Mouse (Mus musculus) common myeloid progenitor, adult 5-6 weeks (primary cell): ENCODE results near the gene Fnip1. TPM values are rescaled to one million over a fixed set of nuclear protein-coding genes. Genes with fewer than 3 reads are reported as not detected.

ENCODE experiments used
- ATAC-seq: replicated peaks from 2 replicates; pipeline ENCODE4 v1.8.0; 2016; ENCODE audit warnings: low read depth, mild to moderate bottlenecking, moderate TSS enrichment, inconsistent platforms; ENCODE audit not compliant: poor library complexity, severe bottlenecking
- total RNA-seq: library from RNA; stranded (forward); fragments of 200-1000, 187-1606 nt; gene quantifications from 2 replicates; pipeline ENCODE4 v1.2.3, GENCODE M21; 2017

The Fnip1 gene
- total RNA-seq, 1 experiment from 2014 or later = 25.4 TPM

DNA sequence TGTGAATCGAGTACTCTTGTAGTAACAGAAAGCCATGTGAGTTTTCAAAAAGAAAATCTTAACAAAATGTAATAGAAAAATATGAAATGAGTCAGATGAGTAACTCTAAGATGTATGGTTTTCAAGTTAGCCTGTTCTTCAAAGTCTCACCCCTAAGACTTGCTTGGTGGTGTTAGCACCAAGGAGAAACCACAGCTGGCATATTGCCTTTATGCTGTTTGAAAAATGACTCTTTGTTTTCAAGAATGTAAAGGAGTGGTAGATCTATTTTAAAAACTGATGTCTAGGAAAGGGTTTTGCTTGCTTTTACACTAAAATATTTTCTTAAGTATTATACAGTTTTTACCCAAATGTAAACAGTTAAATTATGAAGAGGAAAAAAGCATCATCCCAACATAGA lies 16.5 kb downstream of the Fnip1 start:
- no peak for ATAC-seq

DNA sequence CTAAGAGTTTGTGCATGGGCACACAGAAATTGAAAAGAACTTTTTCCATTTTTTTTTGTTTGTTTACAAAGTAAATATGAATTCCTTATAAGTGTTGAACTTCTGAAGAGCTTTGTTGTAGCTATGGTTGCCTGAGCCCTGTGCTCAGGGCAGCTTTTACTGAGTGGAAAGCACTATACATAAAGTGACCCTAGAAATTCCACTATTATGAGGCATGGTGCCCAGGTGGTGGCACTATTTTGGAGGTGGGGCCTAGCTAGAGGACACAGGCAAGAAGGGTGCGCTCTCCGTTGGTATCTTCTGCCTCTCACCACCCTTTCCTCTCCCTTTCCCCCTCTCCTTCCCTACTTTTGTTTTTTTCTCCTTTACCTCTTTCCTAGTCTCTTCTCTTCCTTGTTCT lies 18.9 kb downstream of the Fnip1 start:
- ATAC-seq = no peak

DNA sequence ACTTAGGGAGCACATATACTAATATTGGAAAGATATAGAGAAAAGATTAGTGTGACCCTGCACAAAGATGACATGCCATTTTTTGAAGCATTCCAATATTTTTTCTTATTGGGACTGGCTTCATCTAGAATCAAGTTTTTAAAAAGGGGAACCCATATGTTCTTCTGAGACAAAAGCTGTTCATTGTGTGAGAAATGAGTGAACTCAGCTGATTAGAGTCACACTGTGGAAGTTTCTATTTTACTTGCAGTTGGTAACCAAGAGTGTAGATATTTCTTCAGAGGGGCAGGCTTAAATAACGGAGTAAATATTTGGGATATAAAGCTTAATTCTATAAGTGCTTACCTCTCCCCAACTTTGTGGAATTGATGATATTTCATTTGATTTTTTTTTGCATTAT lies 20.2 kb downstream of the Fnip1 start:
- ATAC-seq = no peak

- peak; percentile 36; the same call in 1 of the 2 replicates for ATAC-seq
These were observed 26.7 kb downstream of the Fnip1 start for GRCm38 (mm10) chr11:54464557-54465244.

- ATAC-seq = no peak
These were observed 34.2 kb downstream of the Fnip1 start for GRCm38 (mm10) chr11:54472231-54472630.

GRCm38 (mm10) chr11:54478414-54478813 lies 40.4 kb downstream of the Fnip1 start:
- no peak for ATAC-seq

DNA sequence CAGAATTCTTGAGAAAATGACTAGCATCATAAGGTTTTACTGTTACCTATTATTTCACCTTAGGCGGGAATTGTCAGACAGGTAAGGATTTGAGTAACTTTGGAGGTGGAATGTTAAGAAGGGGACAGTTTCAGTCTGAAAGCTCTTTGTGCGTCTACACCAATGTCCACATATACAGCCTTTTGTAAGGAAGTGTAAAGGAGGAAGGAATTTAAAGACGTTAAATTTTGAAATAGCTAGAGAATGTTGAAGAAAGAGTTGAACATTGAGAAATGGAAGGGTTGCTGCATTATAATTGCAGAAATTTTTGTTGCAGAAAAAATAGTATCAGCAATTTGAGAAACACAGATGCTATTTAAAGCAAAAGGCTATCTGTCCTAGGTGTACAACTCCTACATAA lies 48.0 kb downstream of the Fnip1 start:
- no peak for ATAC-seq

GRCm38 (mm10) chr11:54491946-54492558 lies 54.1 kb downstream of the Fnip1 start:
- ATAC-seq = no peak; the same call in 1 of the 2 replicates

DNA sequence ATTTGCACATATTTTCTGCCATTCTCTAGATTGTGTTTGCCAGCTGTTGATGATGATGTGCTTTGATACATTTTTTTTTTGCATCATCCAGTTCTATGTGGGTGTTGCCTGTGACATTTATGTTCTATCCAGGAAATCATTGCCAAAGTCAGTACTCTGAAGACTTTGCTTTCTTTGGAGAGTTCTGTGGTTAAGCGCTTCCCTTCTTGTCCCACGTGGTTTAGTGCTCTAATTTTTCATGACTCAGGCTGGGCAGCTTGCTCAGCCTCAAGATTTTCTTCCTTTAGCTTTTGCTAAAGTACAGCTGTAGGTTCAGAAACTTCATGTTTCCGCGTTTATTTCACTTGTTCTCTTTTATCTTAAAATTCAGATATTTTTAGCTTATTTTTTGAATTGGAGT lies 54.6 kb downstream of the Fnip1 start:
- ATAC-seq = peak; percentile 93

DNA sequence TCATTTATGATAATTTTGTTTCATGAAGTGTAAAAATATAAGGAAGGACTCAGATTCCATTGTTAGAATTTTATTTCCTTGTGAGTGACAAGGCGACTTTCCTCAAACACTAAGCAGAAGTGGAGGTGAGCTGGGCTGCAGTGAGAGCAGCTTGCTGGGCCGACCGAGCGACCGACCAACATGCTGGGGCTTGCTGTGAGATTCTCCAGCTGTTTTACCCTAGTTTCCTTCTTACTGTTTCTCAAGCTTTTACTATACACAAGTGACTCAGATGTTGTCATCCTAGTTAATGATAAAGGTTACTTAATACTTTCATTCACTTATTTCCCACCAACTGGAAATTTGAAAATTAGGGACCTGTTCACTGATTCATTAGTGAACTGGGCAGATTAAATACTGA lies 61.8 kb downstream of the Fnip1 start:
- ATAC-seq = no peak

GRCm38 (mm10) chr11:54502546-54503245 lies 64.7 kb downstream of the Fnip1 start:
- no peak for ATAC-seq

- no peak for ATAC-seq
These were observed 75.6 kb downstream of the Fnip1 start for GRCm38 (mm10) chr11:54513584-54513983.

DNA sequence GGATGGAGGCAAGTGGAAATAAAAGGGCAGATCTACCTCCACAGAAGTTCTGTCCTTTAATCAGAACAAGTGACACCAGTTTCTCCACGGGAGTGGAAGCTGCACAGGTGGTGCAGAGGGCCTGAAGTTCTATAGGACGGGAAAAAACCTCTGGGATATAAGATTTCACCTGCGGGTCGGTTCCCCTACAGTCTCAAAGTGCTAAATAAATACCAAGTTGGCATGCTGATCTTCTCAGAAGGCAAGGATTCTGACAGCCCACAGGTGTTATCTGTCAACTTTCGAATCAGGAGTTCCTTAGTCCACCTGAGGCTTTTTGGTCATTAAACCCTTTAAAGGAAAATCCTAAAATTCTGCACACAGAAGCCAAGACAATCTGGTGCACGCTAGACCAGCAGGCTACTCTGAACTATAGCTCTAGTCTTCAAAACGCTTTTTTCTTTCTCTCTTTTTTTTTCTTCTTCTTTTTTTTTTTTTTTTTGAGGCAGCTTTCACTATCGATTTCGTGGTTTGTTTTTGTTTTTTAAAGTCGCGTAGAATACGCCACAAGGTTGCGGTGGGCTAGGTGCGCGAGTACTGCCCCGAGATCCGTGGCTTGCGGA lies 84.0 kb downstream of the Fnip1 start:
- ATAC-seq = no peak

- peak; percentile 91 for ATAC-seq
These were observed 84.8 kb downstream of the Fnip1 start, which contains the start of gene Rapgef6 for GRCm38 (mm10) chr11:54522529-54523430. Rapgef6 (plus strand) TSS chr11:54522847.

- ATAC-seq = no peak
These were observed 85.5 kb downstream of the Fnip1 start for GRCm38 (mm10) chr11:54523431-54524001.

DNA sequence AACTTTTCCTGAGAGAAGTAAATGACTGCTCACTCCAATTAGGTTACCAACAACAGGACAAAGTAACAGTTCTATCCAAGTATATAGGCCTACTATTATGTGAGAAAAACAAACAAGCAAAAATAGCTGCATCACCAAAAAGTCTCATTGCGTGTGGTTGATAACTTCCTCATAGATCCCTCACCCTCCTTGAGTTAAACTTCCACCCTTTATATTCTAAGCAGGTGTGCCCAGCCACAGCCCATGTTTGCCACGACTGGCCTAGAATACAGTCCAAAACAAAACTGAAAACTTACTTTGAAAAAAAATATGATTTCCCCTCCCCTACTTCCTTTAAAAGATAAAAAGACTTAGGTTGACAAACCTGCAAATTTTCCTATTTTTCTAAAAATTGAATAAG lies 90.0 kb downstream of the Fnip1 start:
- ATAC-seq = no peak

DNA sequence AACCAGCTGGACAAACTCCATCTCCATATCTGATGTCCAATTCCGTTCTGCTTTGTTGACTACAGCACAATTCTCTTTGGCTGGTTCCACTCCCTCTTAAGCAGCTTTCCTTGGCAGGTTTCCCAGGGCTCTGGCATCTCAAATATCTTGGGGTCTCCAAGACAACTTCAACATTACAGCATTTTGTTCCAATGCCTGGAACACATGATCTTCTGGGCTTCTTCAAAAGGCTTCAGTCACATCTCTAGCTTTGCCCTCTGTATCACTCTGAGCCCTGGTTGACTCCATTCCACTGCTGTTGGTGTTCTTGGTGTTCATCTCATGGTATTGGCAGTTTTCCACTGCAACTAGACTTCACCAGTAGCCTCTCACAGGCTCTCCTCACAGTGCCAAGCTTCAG lies 92.4 kb downstream of the Fnip1 start:
- ATAC-seq = no peak

GRCm38 (mm10) chr11:54530916-54531315 lies 92.9 kb downstream of the Fnip1 start:
- ATAC-seq = peak; percentile 23; the same call in 1 of the 2 replicates

DNA sequence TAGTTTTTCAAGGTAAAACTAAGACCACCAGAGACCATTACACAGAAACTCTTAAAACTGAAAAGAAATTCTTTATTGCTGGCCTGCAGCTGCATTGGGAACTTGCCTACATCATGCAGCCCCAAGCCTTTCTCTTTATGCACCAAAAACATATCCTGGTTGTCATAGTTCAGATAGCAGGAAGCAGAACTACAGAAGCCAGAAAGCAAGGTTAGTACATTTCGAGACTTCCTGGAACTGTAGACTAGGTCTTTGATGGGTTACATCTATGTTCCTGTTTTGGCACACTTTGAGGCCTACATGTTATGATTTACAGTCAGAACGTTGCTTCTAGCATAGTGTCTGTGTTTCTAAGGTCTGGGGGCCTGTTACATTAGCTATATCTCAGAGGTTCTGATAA lies 95.8 kb downstream of the Fnip1 start:
- peak; percentile 52 for ATAC-seq
